Mouse (Mus musculus): Measurements from ENCODE around the gene Kdm3a.

- TF ChIP-seq CTCF (IDR thresholded peaks at IDR 0.05; ENCODE audit: low read depth, low read length) (no peak), GATA1 (IDR thresholded peaks at IDR 0.05; ENCODE audit: borderline replicate concordance, low read length) (no peak), TAL1 (conservative IDR thresholded peaks at IDR 0.05; ENCODE audit: low read depth, low read length) (no peak), POLR2AphosphoS5 (IDR thresholded peaks at IDR 0.05; ENCODE audit: insufficient replicate concordance, low read depth, low read length) (no peak), GATA2 (IDR thresholded peaks at IDR 0.05; ENCODE audit: borderline replicate concordance, low read depth, low read length) (no peak)
Observed at GRCm38 (mm10) chr6:71607756-71608155, 25.0 kb downstream of the Kdm3a start.

All from G1E (cell line).